Mouse (Mus musculus) testis, adult 2 months (tissue): ENCODE measurements around the gene Gm11096.

Experiments used
- CTCF ChIP-seq: fragments of 200-500 bp; IDR thresholded peaks from 2 replicates; pipeline ENCODE4 v1.5.1; 2012; ENCODE audit warnings: low read depth, mild to moderate bottlenecking, inconsistent platforms, low read length, moderate library complexity; ENCODE audit not compliant: control insufficient read depth, insufficient read depth, insufficient replicate concordance
- POLR2A ChIP-seq: fragments of 200-500 bp; IDR thresholded peaks from 2 replicates; pipeline ENCODE4 v1.6.1; 2012; ENCODE audit warnings: low read depth, mild to moderate bottlenecking, inconsistent platforms, low read length, moderate library complexity; ENCODE audit not compliant: control insufficient read depth

DNA sequence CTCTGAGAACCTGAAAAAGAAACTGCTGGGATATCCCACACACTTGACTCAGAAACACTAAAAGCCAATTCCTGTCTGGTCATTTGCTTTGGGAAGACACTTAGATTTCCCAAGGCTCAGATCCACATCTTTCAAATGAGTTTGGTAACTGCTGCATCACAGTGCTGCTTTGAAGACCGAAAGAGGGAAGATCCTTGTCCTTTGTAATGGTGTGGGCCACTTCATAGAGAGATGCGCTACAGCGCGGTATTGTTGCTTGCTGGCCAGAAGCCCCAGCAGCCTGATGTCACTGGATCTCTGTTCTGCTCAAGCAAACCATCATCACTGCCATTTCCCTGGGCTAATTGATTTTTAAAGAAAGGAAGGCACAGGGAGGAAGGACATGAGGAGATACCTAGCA lies 28.8 kb upstream of the Gm11096 start:
- no peak for TF ChIP-seq POLR2A
- no peak for TF ChIP-seq CTCF
